Mouse (Mus musculus) hindbrain, embryonic 11.5 days (tissue): ENCODE data around the gene Ccser2. TPM values are rescaled to one million over a fixed set of nuclear protein-coding genes. Genes with fewer than 3 reads are reported as not detected.

ENCODE experiments used
- ATAC-seq: fragments of 200-750 bp; cut with Nextera tagmentation; 2 replicates; pipeline ENCODE4 v1.8.0; 2017; ENCODE audit warnings: mild to moderate bottlenecking, moderate TSS enrichment, moderate library complexity; ENCODE audit not compliant: low FRiP score
- DNase-seq: peaks from one replicate; pipeline ENCODE4 v3.0.0-alpha.2; 2015; ENCODE audit warnings: low spot score
- H3K27ac ChIP-seq: fragments of 300-500 bp; sonication (generic); 2 replicates; pipeline ENCODE4 v1.5.1; 2014; ENCODE audit warnings: mild to moderate bottlenecking, low read depth, low read length
- H3K27me3 ChIP-seq: fragments of 300-500 bp; sonication (generic); 2 replicates; pipeline ENCODE4 v1.6.1; 2014; ENCODE audit warnings: mild to moderate bottlenecking, low read length, moderate library complexity, mixed read lengths; ENCODE audit not compliant: control insufficient read depth, insufficient read depth
- H3K36me3 ChIP-seq: fragments of 300-500 bp; sonication (generic); 2 replicates; pipeline ENCODE4 v1.6.1; 2014; ENCODE audit warnings: mild to moderate bottlenecking, low read length, moderate library complexity, mixed read lengths; ENCODE audit not compliant: control insufficient read depth, insufficient read depth
- H3K4me1 ChIP-seq: fragments of 300-500 bp; sonication (generic); replicated peaks from 2 replicates; pipeline ENCODE4 v1.6.1; 2014; ENCODE audit warnings: low read length, mixed read lengths; ENCODE audit not compliant: control insufficient read depth, insufficient read depth
- H3K4me2 ChIP-seq: fragments of 300-500 bp; sonication (generic); replicated peaks from 2 replicates; pipeline ENCODE4 v1.6.1; 2014; ENCODE audit warnings: mild to moderate bottlenecking, low read depth, low read length
- H3K4me3 ChIP-seq: fragments of 300-500 bp; sonication (generic); 2 replicates; pipeline ENCODE4 v1.5.1; 2014; ENCODE audit warnings: low read depth, low read length
- H3K9ac ChIP-seq: fragments of 300-500 bp; sonication (generic); 2 replicates; pipeline ENCODE4 v1.6.1; 2014; ENCODE audit warnings: low read depth, low read length
- H3K9me3 ChIP-seq: fragments of 300-500 bp; sonication (generic); 2 replicates; pipeline ENCODE4 v1.6.1; 2016; ENCODE audit warnings: low read length; ENCODE audit not compliant: control insufficient read depth
- WGBS: fragments of 180-500 bp; shearing (Covaris S2); extraction: QIAGEN DNeasy Blood & Tissue Kit; methylation state at CpG from one replicate; pipeline ENCODE4 v1.1.7; 2014; 5-methylcytosine and 5-hydroxymethylcytosine counted together
- polyA plus RNA-seq: library from polyadenylated mRNA; unstranded; fragments of >200 nt; fragmentation: Nextera tagmentation; extraction: Ambion mirVana; gene quantifications from 2 replicates; pipeline ENCODE4 v1.2.1, GENCODE M21; 2014

The Ccser2 gene
- polyA plus RNA-seq, 1 experiment from 2014 or later, result 50.2 TPM

DNA sequence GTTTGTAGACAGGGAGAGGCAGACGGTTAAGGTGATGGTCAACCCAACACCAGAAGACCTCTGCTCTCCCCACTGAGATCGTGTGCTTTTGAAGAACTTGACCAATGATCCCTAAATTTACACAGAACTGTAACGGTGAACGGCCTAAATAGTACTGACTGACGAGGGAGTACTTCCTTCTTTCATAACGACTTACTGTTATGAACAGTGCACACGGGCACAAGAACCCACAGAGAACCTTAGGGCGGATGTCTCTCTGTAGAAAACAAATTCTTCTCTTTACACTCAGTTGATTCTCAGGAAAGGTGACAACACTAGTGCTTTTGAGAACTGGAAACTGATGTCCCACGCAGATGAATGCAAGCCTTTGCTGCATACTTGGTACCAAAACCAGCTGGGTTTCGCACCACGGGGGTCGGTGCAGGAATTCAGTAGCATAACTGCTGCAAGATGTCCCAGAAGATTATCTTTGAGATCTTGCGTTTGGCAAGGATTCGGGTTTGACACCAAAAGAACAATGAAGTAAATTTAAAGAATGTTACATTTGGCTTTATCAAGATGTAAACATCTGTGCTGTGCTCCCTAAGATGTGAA, 99.7 kb downstream of the Ccser2 start:
- H3K9ac ChIP-seq, result no peak overlapping the region
- 80% methylated on average over 14 of the region's 14 CpGs for WGBS

GRCm38 (mm10) chr14:36866966-36867700, 101.4 kb downstream of the Ccser2 start:
- WGBS, result 19% methylated on average over 6 of the region's 6 CpGs
- Histone ChIP-seq H3K27me3 (no peaks in the 10 kb centered on the region), H3K4me1 (no peaks in the 10 kb centered on the region), H3K9me3 (no peaks in the 10 kb centered on the region), H3K4me2 (no peak overlapping the region), H3K9ac (no peak overlapping the region), H3K27ac (no peak overlapping the region), H3K4me3 (no peak overlapping the region), H3K36me3 (no peaks in the 10 kb centered on the region)
- DNase-seq (peak; percentile 82), ATAC-seq (no peak)

More for the DNA sequence above, 99.7 kb downstream of the Ccser2 start:
- ATAC-seq (no peak), DNase-seq (no peak)
- no peaks in the 10 kb centered on the region for H3K36me3 ChIP-seq
- no peak overlapping the region for H3K27ac ChIP-seq
- no peak overlapping the region for H3K4me3 ChIP-seq
- no peak overlapping the region for H3K4me2 ChIP-seq
- H3K9me3 ChIP-seq, result no peaks in the 10 kb centered on the region
- H3K27me3 ChIP-seq, result no peaks in the 10 kb centered on the region
- no peaks in the 10 kb centered on the region for H3K4me1 ChIP-seq

- ATAC-seq (peak; percentile 41), DNase-seq (peak; percentile 93)
- Histone ChIP-seq H3K27ac (no peak overlapping the region), H3K36me3 (no peaks in the 10 kb centered on the region), H3K9ac (no peak overlapping the region), H3K4me2 (peak overlapping the region; percentile 25; the same call in 1 of the 2 replicates), H3K27me3 (no peaks in the 10 kb centered on the region), H3K9me3 (no peaks in the 10 kb centered on the region), H3K4me1 (no peaks in the 10 kb centered on the region), H3K4me3 (no peak overlapping the region)
- WGBS, result 20% methylated on average over 15 of the region's 15 CpGs
Observed at GRCm38 (mm10) chr14:36863877-36864489, 104.6 kb downstream of the Ccser2 start.

DNA sequence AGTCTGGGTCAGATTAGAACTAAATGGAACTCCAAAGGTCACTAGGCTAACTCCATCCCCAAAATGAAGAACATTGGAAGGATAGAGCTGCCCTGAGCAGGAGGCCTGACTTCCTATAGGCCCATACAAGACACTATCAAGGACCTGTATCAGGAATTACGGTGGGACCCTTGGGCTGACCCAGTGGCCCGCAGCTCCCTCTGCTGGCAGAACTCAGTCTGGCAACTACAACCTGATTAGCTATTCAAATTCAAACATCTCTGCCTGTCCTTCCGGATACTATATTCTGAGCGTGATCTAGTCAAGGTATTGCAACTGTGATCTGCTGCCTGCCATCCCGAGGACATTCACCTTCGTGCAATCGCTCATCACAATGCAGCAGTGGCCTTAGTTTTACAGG, 106.2 kb downstream of the Ccser2 start:
- Histone ChIP-seq H3K4me1 (no peaks in the 10 kb centered on the region), H3K27ac (no peak overlapping the region), H3K36me3 (no peaks in the 10 kb centered on the region), H3K9me3 (no peaks in the 10 kb centered on the region), H3K27me3 (no peaks in the 10 kb centered on the region), H3K4me3 (no peak overlapping the region), H3K4me2 (no peak overlapping the region), H3K9ac (no peak overlapping the region)
- DNase-seq (peak; percentile 77), ATAC-seq (peak; percentile 59)
- WGBS, result 26% methylated on average over 7 of the region's 7 CpGs

DNA sequence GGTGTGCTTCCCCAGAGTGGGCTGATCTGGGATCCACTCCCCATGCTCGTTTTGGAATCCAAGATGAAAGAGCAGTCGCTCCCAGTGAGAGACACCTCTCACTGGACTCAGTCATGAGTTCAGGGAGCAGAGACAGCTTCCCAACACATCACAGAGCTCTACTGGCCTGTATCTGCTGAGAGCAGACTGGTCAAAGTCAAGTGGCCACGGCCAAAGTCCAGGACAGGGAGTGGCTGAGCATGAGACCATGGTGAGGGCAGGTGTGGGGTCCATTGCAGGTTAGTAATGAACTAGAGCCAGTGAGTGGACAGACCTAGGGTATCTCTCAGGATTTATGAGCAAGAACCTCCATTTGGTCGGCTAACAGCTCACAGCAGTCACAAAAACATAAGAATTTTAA, 109.6 kb downstream of the Ccser2 start:
- Histone ChIP-seq H3K27ac (no peak overlapping the region), H3K4me3 (no peak overlapping the region), H3K9ac (no peak overlapping the region), H3K9me3 (no peaks in the 10 kb centered on the region), H3K4me1 (no peaks in the 10 kb centered on the region), H3K36me3 (no peaks in the 10 kb centered on the region), H3K27me3 (no peaks in the 10 kb centered on the region), H3K4me2 (no peak overlapping the region)
- 75% methylated on average over 4 of the region's 4 CpGs for WGBS
- no peak for ATAC-seq
- DNase-seq, result no peak

- 79% methylated on average over 4 of the region's 4 CpGs for WGBS
Observed at GRCm38 (mm10) chr14:36852972-36853371, 115.6 kb downstream of the Ccser2 start.

DNA sequence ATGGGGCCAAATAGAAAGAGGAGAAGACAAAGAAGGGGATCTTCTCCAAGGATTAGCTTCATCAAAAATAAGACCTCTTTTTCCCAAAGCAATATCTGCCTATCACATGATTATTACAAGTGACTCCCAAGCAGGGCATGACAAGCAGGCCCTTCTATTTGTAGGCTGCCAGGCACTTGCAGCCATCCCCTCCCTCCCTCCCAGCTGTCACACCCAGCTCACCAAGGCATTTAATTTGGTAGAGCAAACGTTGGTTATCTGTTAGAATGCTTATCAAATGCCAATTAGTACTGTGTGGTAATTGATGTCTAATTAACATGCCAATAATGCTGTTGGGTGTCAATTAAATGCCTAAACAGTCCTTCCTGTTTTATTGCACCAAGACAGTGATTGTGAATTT, 119.7 kb downstream of the Ccser2 start:
- Histone ChIP-seq H3K36me3 (no peaks in the 10 kb centered on the region), H3K4me1 (no peaks in the 10 kb centered on the region), H3K27ac (no peak overlapping the region), H3K9me3 (no peaks in the 10 kb centered on the region), H3K4me3 (no peak overlapping the region), H3K4me2 (no peak overlapping the region), H3K9ac (no peak overlapping the region), H3K27me3 (no peaks in the 10 kb centered on the region)
- ATAC-seq (no peak), DNase-seq (no peak)
- WGBS, result 20% methylated on average over 1 of the region's 1 CpGs

More at GRCm38 (mm10) chr14:36852972-36853371, 115.6 kb downstream of the Ccser2 start:
- Histone ChIP-seq H3K9ac (no peak overlapping the region), H3K4me2 (no peak overlapping the region), H3K27ac (no peak overlapping the region), H3K27me3 (no peaks in the 10 kb centered on the region), H3K36me3 (no peaks in the 10 kb centered on the region), H3K9me3 (no peaks in the 10 kb centered on the region), H3K4me3 (no peak overlapping the region), H3K4me1 (no peaks in the 10 kb centered on the region)
- no peak for ATAC-seq
- DNase-seq, result no peak
